Mouse (Mus musculus) stomach, embryonic 15.5 days (tissue): ENCODE measurements around the gene Gm14418. TPM values are rescaled to one million over a fixed set of nuclear protein-coding genes. Genes with fewer than 3 reads are reported as not detected.
"Not testable (repeated sequence)": the region's sequence is repeated elsewhere in the genome, so short reads cannot be mapped to it uniquely, and the experiment has no call there.

Experiments used
- ATAC-seq: fragments of 200-750 bp; cut with Nextera tagmentation; 2 replicates; pipeline ENCODE4 v1.8.0; 2017; ENCODE audit warnings: low read depth, moderate number of reproducible peaks, moderate TSS enrichment; ENCODE audit not compliant: insufficient read depth, low FRiP score
- H3K27ac ChIP-seq: fragments of 300-500 bp; sonication (generic); 2 replicates; pipeline ENCODE4 v1.5.1; 2015; ENCODE audit warnings: mild to moderate bottlenecking, inconsistent platforms
- H3K27me3 ChIP-seq: fragments of 300-500 bp; sonication (generic); replicated peaks from 2 replicates; pipeline ENCODE4 v1.6.1; 2015; ENCODE audit warnings: inconsistent platforms
- H3K36me3 ChIP-seq: fragments of 300-500 bp; sonication (generic); 2 replicates; pipeline ENCODE4 v1.6.1; 2015; ENCODE audit warnings: inconsistent platforms
- H3K4me1 ChIP-seq: fragments of 300-500 bp; sonication (generic); 2 replicates; pipeline ENCODE4 v1.6.1; 2015; ENCODE audit warnings: inconsistent platforms
- H3K4me2 ChIP-seq: fragments of 300-500 bp; sonication (generic); 2 replicates; pipeline ENCODE4 v1.6.1; 2015; ENCODE audit warnings: mild to moderate bottlenecking, inconsistent platforms
- H3K4me3 ChIP-seq: fragments of 300-500 bp; sonication (generic); replicated peaks from 2 replicates; pipeline ENCODE4 v1.5.1; 2015; ENCODE audit warnings: inconsistent platforms
- H3K9ac ChIP-seq: fragments of 300-500 bp; sonication (generic); 2 replicates; pipeline ENCODE4 v1.6.1; 2015; ENCODE audit warnings: inconsistent platforms
- H3K9me3 ChIP-seq: fragments of 300-500 bp; sonication (generic); 2 replicates; pipeline ENCODE4 v1.6.1; 2016; ENCODE audit warnings: inconsistent platforms
- WGBS: fragments of 180-500 bp; shearing (Covaris S2); methylation state at CpG from one replicate; pipeline ENCODE4 v1.1.7; 2015; 5-methylcytosine and 5-hydroxymethylcytosine counted together
- polyA plus RNA-seq: library from polyadenylated mRNA; unstranded; fragments of >200 nt; fragmentation: Nextera tagmentation; extraction: Ambion mirVana; gene quantifications from 2 replicates; pipeline ENCODE4 v1.2.1, GENCODE M21; 2015

Gm14418 gene
- 7.9 and 8.9 TPM in 2 replicates for polyA plus RNA-seq

DNA sequence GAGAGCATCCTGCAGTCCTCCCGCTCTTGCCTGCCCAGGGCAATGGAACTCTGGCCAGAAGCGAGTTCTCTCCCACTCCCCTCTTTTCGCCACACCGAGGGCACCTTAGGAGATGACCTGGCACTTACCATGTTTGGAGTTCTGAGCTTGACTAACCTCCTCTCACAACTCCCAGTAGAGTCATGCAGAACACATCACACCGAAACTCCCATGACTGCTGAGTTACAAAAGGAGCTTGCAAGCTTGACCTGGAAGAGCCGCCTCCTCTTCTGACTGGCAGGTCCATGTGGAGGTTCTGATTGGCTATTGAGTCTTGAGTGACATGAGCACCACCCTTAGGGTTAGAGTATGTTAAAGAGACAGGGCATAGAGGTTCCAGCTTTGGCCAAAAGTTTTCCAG lies at the start of gene Gm14418:
Gene Gm14418 (minus strand): TSS at position 225 of the 400 bp plus-strand sequence.
- not testable (repeated sequence) for H3K27ac ChIP-seq, H3K36me3 ChIP-seq, H3K9me3 ChIP-seq, H3K27me3 ChIP-seq, H3K9ac ChIP-seq, H3K4me1 ChIP-seq, H3K4me2 ChIP-seq, ATAC-seq
- WGBS, result 37% methylated on average over 6 of the region's 6 CpGs
- peak within 1 kb of the TSS; percentile 30 for H3K4me3 ChIP-seq

Other genes with a start within 250 kb of the Gm14418 start
- 22.3 and 22.9 TPM in 2 replicates for gene Gm14410, start 191.9 kb downstream of the Gm14418 start, polyA plus RNA-seq
- gene Gm14409, start 131.3 kb downstream of the Gm14418 start, polyA plus RNA-seq, result not detected in 2 replicates
- 0.36 and 0.59 TPM in 2 replicates for gene Gm14412, start 74.0 kb downstream of the Gm14418 start, polyA plus RNA-seq
- gene Zfp970, start 66.4 kb upstream of the Gm14418 start, polyA plus RNA-seq, result 14.4 and 14.8 TPM in 2 replicates
- gene Gm14403, start 99.9 kb upstream of the Gm14418 start, polyA plus RNA-seq, result 5.7 and 6.1 TPM in 2 replicates
- not detected in 2 replicates for gene Gm14406, start 179.9 kb upstream of the Gm14418 start, polyA plus RNA-seq